Mouse (Mus musculus) brain, embryonic 14.5 days (tissue): ENCODE results near the gene Trib3.

Experiments used
- CTCF ChIP-seq: fragments of 200-500 bp; IDR thresholded peaks from 2 replicates; pipeline ENCODE4 v1.5.1; 2012; ENCODE audit warnings: inconsistent platforms, mild to moderate bottlenecking, moderate library complexity, borderline replicate concordance; ENCODE audit not compliant: insufficient read depth, insufficient read length; ENCODE audit errors: extremely low read depth
- POLR2A ChIP-seq: fragments of 200-500 bp; IDR thresholded peaks from 2 replicates; pipeline ENCODE4 v1.6.1; 2012; ENCODE audit warnings: mild to moderate bottlenecking, inconsistent platforms, borderline replicate concordance; ENCODE audit not compliant: poor library complexity, insufficient read depth, insufficient read length, severe bottlenecking; ENCODE audit errors: extremely low read depth

DNA sequence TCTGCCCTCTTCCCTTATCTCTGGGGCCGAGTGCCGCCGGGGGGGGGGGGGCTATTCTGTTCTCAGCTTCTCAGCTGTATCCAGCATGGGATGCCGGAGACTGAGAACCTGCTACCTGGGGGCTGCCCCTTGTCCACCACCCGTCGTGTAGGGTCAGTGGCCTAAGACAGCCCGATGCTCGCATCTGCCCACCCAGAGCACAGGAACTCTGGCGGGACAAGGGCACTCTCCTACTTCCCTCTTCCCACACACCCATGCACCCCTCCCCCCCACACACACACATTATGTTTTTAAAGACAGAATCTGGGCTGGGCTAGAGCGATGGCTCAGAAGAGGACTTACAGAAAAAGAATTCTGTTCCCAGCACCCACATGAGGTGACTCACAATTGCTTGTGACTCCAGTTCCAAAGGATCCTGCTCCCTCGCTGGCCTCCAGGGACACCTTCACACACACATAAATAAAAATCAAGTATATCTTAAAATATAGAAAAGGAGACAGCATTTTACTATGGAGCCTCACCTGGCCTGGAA, 8.5 kb downstream of the Trib3 start:
- TF ChIP-seq CTCF, result no peak
- no peak for TF ChIP-seq POLR2A
